19 mouse cellular contexts compared by ENCODE assay signal in genomic region chr2:68366897-68367193, GRCm38 (mm10).
DNase-seq lines count a peak whose midpoint lies in the region; ATAC-seq and TF ChIP-seq lines count a peak whose summit lies in the region.
"Had no signal": no experiment of that assay in that cellular context is flagged by ENCODE, and none has a peak within 500 bp of the region (broad histone marks: within the 10 kb centered on the region; RNA-seq: fewer than 3 reads in every experiment).

No protein-coding gene starts in this region.

- H3K27ac ChIP-seq in heart, embryonic 10.5 days, result peak overlapping the region; percentile 79; the same call in 1 of the 2 replicates
- H3K27ac ChIP-seq in layer of hippocampus, adult 2 months, result peak overlapping the region; percentile 14; the same call in 1 of the 2 replicates
- no peak overlapping the region for H3K27ac ChIP-seq in hindbrain, embryonic 14.5 days
- H3K27ac ChIP-seq in kidney, embryonic 14.5 days (ENCODE audit: low read depth, low read length), result no peak overlapping the region
- H3K27ac ChIP-seq: embryonic facial prominence, embryonic 12.5 days; intestine, embryonic 15.5 days; liver, embryonic 14.5 days had no signal

- H3K4me1 ChIP-seq in heart, embryonic 10.5 days, result peaks cover 62% of the 10 kb centered on the region
- peaks cover 30% of the 10 kb centered on the region for H3K4me1 ChIP-seq in hindbrain, embryonic 14.5 days (replicated peaks; ENCODE audit: control insufficient read depth, insufficient read depth, low read length)
- peaks cover 8% of the 10 kb centered on the region; the same call in 1 of the 2 replicates for H3K4me1 ChIP-seq in kidney, embryonic 14.5 days (ENCODE audit: control insufficient read depth, insufficient read depth, low read length)
- H3K4me1 ChIP-seq: intestine, embryonic 15.5 days had no signal

- no peak overlapping the region for H3K9ac ChIP-seq in hindbrain, embryonic 14.5 days
- no peak overlapping the region for H3K9ac ChIP-seq in kidney, embryonic 14.5 days (ENCODE audit: low read depth, low read length)
- H3K9ac ChIP-seq: embryonic facial prominence, embryonic 12.5 days; intestine, embryonic 15.5 days; liver, embryonic 14.5 days had no signal

- intact Hi-C loops in heart, postnatal 14 days (cut with DNase I), result no loop called here

- no peak overlapping the region for H3K4me2 ChIP-seq in hindbrain, embryonic 14.5 days (replicated peaks)
- no peak overlapping the region for H3K4me2 ChIP-seq in kidney, embryonic 14.5 days (replicated peaks; ENCODE audit: low read depth, low read length)

- 0 out of 2 replicates have a peak, but pooled peaks have one; percentile 37 for ATAC-seq in hindbrain, embryonic 14.5 days (ENCODE audit: low FRiP score)
- no peak for ATAC-seq in kidney, embryonic 14.5 days (ENCODE audit: low FRiP score, low TSS enrichment)

- no peak for DNase-seq in heart, embryonic 10.5 days (ENCODE audit: low spot score)
- no peak for DNase-seq in heart, postnatal 14 days
- no peak for DNase-seq in layer of hippocampus, adult 2 months (ENCODE audit: low spot score in 2 of 2)
- DNase-seq in layer of hippocampus, adult 9-11 months, result no peak
- peak; percentile 63 for DNase-seq in embryo, embryonic 11 days
- no peak for DNase-seq in hindbrain, embryonic 14.5 days (ENCODE audit: low spot score)
- no peak for DNase-seq in liver
- DNase-seq: adrenal gland, postnatal 10 days; B cell, adult 2 months; cerebellum, postnatal 10 days; gastrocnemius, postnatal 25 days; kidney, postnatal 14 days; lung, postnatal 14 days; thymus, adult 2 months had no signal

- no peaks in the 10 kb centered on the region for H3K9me3 ChIP-seq in heart, embryonic 10.5 days
- no peaks in the 10 kb centered on the region for H3K9me3 ChIP-seq in hindbrain, embryonic 14.5 days (ENCODE audit: control insufficient read depth, low read length)
- H3K9me3 ChIP-seq in kidney, embryonic 14.5 days (ENCODE audit: control insufficient read depth, low read length), result no peaks in the 10 kb centered on the region
- H3K9me3 ChIP-seq: embryonic facial prominence, embryonic 12.5 days; intestine, embryonic 15.5 days; limb, embryonic 10.5 days had no signal

- H3K27me3 ChIP-seq in heart, embryonic 10.5 days (ENCODE audit: insufficient read depth, poor library complexity, severe bottlenecking), result no peaks in the 10 kb centered on the region
- no peaks in the 10 kb centered on the region for H3K27me3 ChIP-seq in hindbrain, embryonic 14.5 days (ENCODE audit: control insufficient read depth, insufficient read depth, low read length)
- no peaks in the 10 kb centered on the region for H3K27me3 ChIP-seq in kidney, embryonic 14.5 days (ENCODE audit: control insufficient read depth, insufficient read depth, low read length)
- H3K27me3 ChIP-seq: embryonic facial prominence, embryonic 12.5 days; intestine, embryonic 15.5 days had no signal

- WGBS in heart, embryonic 10.5 days, result 17% methylated on average over 5 of the region's 5 CpGs
- 8% methylated on average over 5 of the region's 5 CpGs for WGBS in hindbrain, embryonic 14.5 days
- 38% methylated on average over 5 of the region's 5 CpGs for WGBS in kidney, embryonic 14.5 days

- no peak overlapping the region for H3K4me3 ChIP-seq in heart, embryonic 10.5 days
- no peak overlapping the region for H3K4me3 ChIP-seq in layer of hippocampus, adult 2 months
- no peak overlapping the region for H3K4me3 ChIP-seq in hindbrain, embryonic 14.5 days (replicated peaks; ENCODE audit: low read length)
- H3K4me3 ChIP-seq in kidney, embryonic 14.5 days (ENCODE audit: low read length), result no peak overlapping the region
- H3K4me3 ChIP-seq: embryonic facial prominence, embryonic 12.5 days; intestine, embryonic 15.5 days had no signal

- no peaks in the 10 kb centered on the region for H3K36me3 ChIP-seq in heart, embryonic 10.5 days
- no peaks in the 10 kb centered on the region for H3K36me3 ChIP-seq in hindbrain, embryonic 14.5 days (replicated peaks; ENCODE audit: control insufficient read depth, insufficient read depth)
- H3K36me3 ChIP-seq in kidney, embryonic 14.5 days (ENCODE audit: control insufficient read depth, insufficient read depth, low read length), result no peaks in the 10 kb centered on the region
- H3K36me3 ChIP-seq: embryonic facial prominence, embryonic 12.5 days; intestine, embryonic 15.5 days; limb, embryonic 10.5 days had no signal

- TF ChIP-seq CTCF in layer of hippocampus, adult 2 months (conservative IDR thresholded peaks at IDR 0.05), result no peak

Comparison
In these comparisons a context has a peak if more than half of its experiments do, and no peak if none do; other contexts are left out.
1. H3K27ac ChIP-seq: peak in heart, embryonic 10.5 days (single experiment) and layer of hippocampus, adult 2 months (single experiment); none in hindbrain, embryonic 14.5 days (single experiment) and kidney, embryonic 14.5 days (single experiment).